8 mouse cellular contexts compared by ENCODE assay signal in genomic region chr12:73287609-73288008, GRCm38 (mm10). TPM values are rescaled to one million over a fixed set of nuclear protein-coding genes. Genes with fewer than 3 reads are reported as not detected.
DNase-seq lines count a peak whose midpoint lies in the region; ATAC-seq and TF ChIP-seq lines count a peak whose summit lies in the region.

No protein-coding gene starts in this region.

- no peak overlapping the region for H3K27ac ChIP-seq in forebrain, embryonic 10.5 days
- peak overlapping the region; percentile 84; the same call in 1 of the 2 replicates for H3K27ac ChIP-seq in hindbrain, embryonic 15.5 days (replicated peaks)
- no peak overlapping the region for H3K27ac ChIP-seq in liver, embryonic 12.5 days
- no peak overlapping the region for H3K27ac ChIP-seq in olfactory bulb, adult 2 months (ENCODE audit: insufficient read depth, low read depth, low read length)

- peaks cover 34% of the 10 kb centered on the region for H3K36me3 ChIP-seq in forebrain, embryonic 10.5 days (replicated peaks)
- H3K36me3 ChIP-seq in hindbrain, embryonic 15.5 days: peaks cover 7% of the 10 kb centered on the region
- H3K36me3 ChIP-seq in liver, embryonic 12.5 days: peaks cover 19% of the 10 kb centered on the region

- TF ChIP-seq POLR2A in olfactory bulb, adult 2 months (IDR thresholded peaks at IDR 0.05; ENCODE audit: insufficient read depth, low read depth, low read length): no peak

- peak overlapping the region; percentile 80 for H3K4me3 ChIP-seq in forebrain, embryonic 10.5 days
- peak overlapping the region; percentile 92 for H3K4me3 ChIP-seq in hindbrain, embryonic 15.5 days
- peak overlapping the region; percentile 80 for H3K4me3 ChIP-seq in liver, embryonic 12.5 days
- peak overlapping the region; percentile 83 for H3K4me3 ChIP-seq in olfactory bulb, adult 2 months (ENCODE audit: insufficient read depth, low read depth, low read length)

- peaks cover 23% of the 10 kb centered on the region for H3K4me1 ChIP-seq in forebrain, embryonic 10.5 days
- H3K4me1 ChIP-seq in hindbrain, embryonic 15.5 days (replicated peaks): peaks cover 33% of the 10 kb centered on the region
- peaks cover 37% of the 10 kb centered on the region for H3K4me1 ChIP-seq in liver, embryonic 12.5 days
- H3K4me1 ChIP-seq in olfactory bulb, adult 2 months (ENCODE audit: control insufficient read depth, insufficient read depth, low read length): peaks cover 7% of the 10 kb centered on the region; the same call in 1 of the 2 replicates

- H3K27me3 ChIP-seq in forebrain, embryonic 10.5 days (ENCODE audit: poor library complexity, severe bottlenecking): no peaks in the 10 kb centered on the region
- H3K27me3 ChIP-seq in hindbrain, embryonic 15.5 days: no peaks in the 10 kb centered on the region
- H3K27me3 ChIP-seq in liver, embryonic 12.5 days (replicated peaks): no peaks in the 10 kb centered on the region

- peak overlapping the region; percentile 92 for H3K9ac ChIP-seq in hindbrain, embryonic 15.5 days
- H3K9ac ChIP-seq in liver, embryonic 12.5 days: no peak overlapping the region; the same call in 1 of the 2 replicates

- WGBS in forebrain, embryonic 10.5 days: 76% methylated on average over 8 of the region's 8 CpGs
- WGBS in hindbrain, embryonic 15.5 days: 76% methylated on average over 8 of the region's 8 CpGs
- 46% methylated on average over 8 of the region's 8 CpGs for WGBS in liver, embryonic 12.5 days (ENCODE audit: insufficient replicate concordance)
- 65% methylated on average over 8 of the region's 8 CpGs for WGBS in olfactory bulb, adult 2 months

- ATAC-seq in hindbrain, embryonic 15.5 days (ENCODE audit: low FRiP score, low read depth): no peak
- no peak for ATAC-seq in liver, embryonic 12.5 days
- ATAC-seq in cerebellum, adult (ENCODE audit: insufficient number of reproducible peaks, low FRiP score, low TSS enrichment): no peak

- H3K4me2 ChIP-seq in hindbrain, embryonic 15.5 days: peak overlapping the region; percentile 79
- H3K4me2 ChIP-seq in liver, embryonic 12.5 days: peak overlapping the region; percentile 79

- no peaks in the 10 kb centered on the region for H3K9me3 ChIP-seq in forebrain, embryonic 10.5 days
- H3K9me3 ChIP-seq in hindbrain, embryonic 15.5 days: no peaks in the 10 kb centered on the region
- no peaks in the 10 kb centered on the region for H3K9me3 ChIP-seq in liver, embryonic 12.5 days (replicated peaks)

- TF ChIP-seq CTCF in olfactory bulb, adult 2 months (IDR thresholded peaks at IDR 0.05; ENCODE audit: insufficient read depth, low read depth, low read length): no peak

- peak; percentile 10 for DNase-seq in cerebellum, adult 9-10 months
- DNase-seq in cerebellum, adult 11 months: no peak
- DNase-seq in forebrain, embryonic 10.5 days (ENCODE audit: extremely low spot score, low spot score): no peak
- no peak for DNase-seq in spleen, postnatal 14 days (ENCODE audit: low spot score in 2 of 2)

RNA-seq across cellular contexts. Expression of gene Slc38a6, which starts 1.0 kb away (rescaled TPM):
- polyA plus RNA-seq in forebrain, embryonic 10.5 days (2016; fragmentation: Nextera tagmentation; extraction: Ambion mirVana): 8.9 and 10.5 TPM in 2 replicates
- polyA plus RNA-seq in hindbrain, embryonic 15.5 days (2015; fragmentation: Nextera tagmentation; extraction: Ambion mirVana): 9.1 and 12.1 TPM in 2 replicates
- 3.5 and 3.6 TPM in 2 replicates for polyA plus RNA-seq in liver, embryonic 12.5 days (2016; fragmentation: Nextera tagmentation; extraction: Ambion mirVana)
- not detected in 2 replicates for polyA plus RNA-seq in olfactory bulb, adult 2 months (2012; ENCODE audit: insufficient read depth, insufficient read length, low replicate concordance, missing spikeins)

RNA-seq across cellular contexts. Expression of gene Trmt5, which starts 1.1 kb away (rescaled TPM):
- polyA plus RNA-seq in forebrain, embryonic 10.5 days (2016; fragmentation: Nextera tagmentation; extraction: Ambion mirVana): 22.2 and 25.0 TPM in 2 replicates
- polyA plus RNA-seq in hindbrain, embryonic 15.5 days (2015; fragmentation: Nextera tagmentation; extraction: Ambion mirVana): 14.8 and 15.2 TPM in 2 replicates
- 13.1 and 13.7 TPM in 2 replicates for polyA plus RNA-seq in liver, embryonic 12.5 days (2016; fragmentation: Nextera tagmentation; extraction: Ambion mirVana)
- not detected in 2 replicates for polyA plus RNA-seq in olfactory bulb, adult 2 months (2012; ENCODE audit: insufficient read depth, insufficient read length, low replicate concordance, missing spikeins)
